ENCODE assay signal across 13 mouse cellular contexts in the genomic region with DNA sequence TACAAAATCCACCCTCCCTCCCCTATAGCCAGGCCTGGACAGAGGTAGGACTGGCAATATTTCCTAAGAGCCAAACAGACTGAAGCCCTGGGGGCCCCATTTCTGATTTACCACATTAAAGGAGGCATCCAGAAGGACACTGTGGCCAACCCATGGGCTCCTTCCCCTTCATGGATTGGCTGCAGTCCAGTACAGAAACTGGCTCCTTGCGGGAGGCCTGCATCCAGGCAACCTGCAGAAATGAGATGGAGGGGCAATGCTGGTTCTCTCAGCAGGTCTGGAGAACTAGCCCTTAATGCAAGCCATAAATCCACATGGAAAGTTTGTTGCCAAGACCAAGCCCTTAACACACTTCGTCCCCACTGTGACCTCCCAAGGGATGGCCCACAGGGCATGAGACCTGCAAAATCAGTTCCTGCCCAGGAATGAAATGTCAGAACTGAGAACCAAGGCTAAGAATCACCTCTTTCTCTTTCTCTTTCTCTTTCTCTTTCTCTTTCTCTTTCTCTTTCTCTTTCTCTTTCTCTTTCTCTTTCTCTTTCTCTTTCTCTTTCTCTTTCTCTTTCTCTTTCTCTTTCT. TPM values are rescaled to one million over a fixed set of nuclear protein-coding genes. Genes with fewer than 3 reads are reported as not detected.
"Had no signal": no experiment of that assay in that cellular context is flagged by ENCODE, and none has a peak within 500 bp of the region (broad histone marks: within the 10 kb centered on the region; RNA-seq: fewer than 3 reads in every experiment).

No protein-coding gene starts in this region.

- H3K4me3 ChIP-seq: limb, embryonic 15.5 days; liver, embryonic 12.5 days; midbrain, embryonic 13.5 days; neural tube, embryonic 13.5 days had no signal

- DNase-seq: kidney, adult 2 months; kidney, postnatal 36 days; layer of hippocampus, adult 9-11 months; layer of hippocampus, postnatal 36 days; lung, embryonic 14.5 days; lung, postnatal 10 days; retina, postnatal 1 day had no signal

- H3K27me3 ChIP-seq: limb, embryonic 15.5 days had no signal

- H3K9me3 ChIP-seq: limb, embryonic 15.5 days; liver, embryonic 12.5 days; midbrain, embryonic 13.5 days; neural tube, embryonic 13.5 days had no signal

- H3K9ac ChIP-seq: limb, embryonic 15.5 days; liver, embryonic 12.5 days; lung, embryonic 14.5 days; midbrain, embryonic 13.5 days; neural tube, embryonic 13.5 days had no signal

- H3K27ac ChIP-seq: limb, embryonic 15.5 days; liver, embryonic 12.5 days; macrophage; midbrain, embryonic 13.5 days; neural tube, embryonic 13.5 days; stomach, postnatal 0 days had no signal

- ATAC-seq: liver, embryonic 12.5 days; midbrain, embryonic 13.5 days had no signal

- H3K36me3 ChIP-seq: limb, embryonic 15.5 days; liver, embryonic 12.5 days; midbrain, embryonic 13.5 days; neural tube, embryonic 13.5 days had no signal

- H3K4me2 ChIP-seq: limb, embryonic 15.5 days; liver, embryonic 12.5 days; lung, embryonic 14.5 days; midbrain, embryonic 13.5 days; neural tube, embryonic 13.5 days had no signal

RNA-seq across cellular contexts. Expression of a gene that starts 31.8 kb away (rescaled TPM):
- polyA plus RNA-seq: macrophage had no signal
